Mouse (Mus musculus) limb, embryonic 14.5 days (tissue): ENCODE results near the gene Psma5. TPM values are rescaled to one million over a fixed set of nuclear protein-coding genes. Genes with fewer than 3 reads are reported as not detected.
A peak's percentile ranks its signal among the peaks of the same experiment; 100 is the strongest.

ENCODE experiments used
- ATAC-seq: fragments of 200-750 bp; cut with Nextera tagmentation; 2 replicates; pipeline ENCODE4 v1.8.0; 2017; ENCODE audit warnings: low read depth, moderate number of reproducible peaks, moderate TSS enrichment; ENCODE audit not compliant: low FRiP score
- DNase-seq: peaks from one replicate; pipeline ENCODE4 v3.0.0-alpha.2; 2015; ENCODE audit warnings: low spot score
- H3K27ac ChIP-seq: fragments of 300-500 bp; sonication (generic); replicated peaks from 2 replicates; pipeline ENCODE4 v1.5.1; 2014; ENCODE audit warnings: low read depth, mild to moderate bottlenecking, low read length, moderate library complexity, mixed read lengths
- H3K27me3 ChIP-seq: fragments of 300-500 bp; sonication (generic); 2 replicates; pipeline ENCODE4 v1.6.1; 2014; ENCODE audit warnings: low read length, mixed read lengths; ENCODE audit not compliant: control insufficient read depth, insufficient read depth
- H3K36me3 ChIP-seq: fragments of 300-500 bp; sonication (generic); 2 replicates; pipeline ENCODE4 v1.6.1; 2014; ENCODE audit warnings: mild to moderate bottlenecking, low read length, moderate library complexity, mixed read lengths; ENCODE audit not compliant: control insufficient read depth, insufficient read depth
- H3K4me1 ChIP-seq: fragments of 300-500 bp; sonication (generic); 2 replicates; pipeline ENCODE4 v1.6.1; 2014; ENCODE audit warnings: antibody characterized with exemption, low read length, mixed read lengths; ENCODE audit not compliant: control insufficient read depth, insufficient read depth
- H3K4me2 ChIP-seq: fragments of 300-500 bp; sonication (generic); replicated peaks from 2 replicates; pipeline ENCODE4 v1.6.1; 2014; ENCODE audit warnings: low read depth, mild to moderate bottlenecking, low read length, moderate library complexity; ENCODE audit not compliant: severe bottlenecking
- H3K4me3 ChIP-seq: fragments of 300-500 bp; sonication (generic); replicated peaks from 2 replicates; pipeline ENCODE4 v1.5.1; 2014; ENCODE audit warnings: low read length
- H3K9ac ChIP-seq: fragments of 300-500 bp; sonication (generic); 2 replicates; pipeline ENCODE4 v1.6.1; 2014; ENCODE audit warnings: mild to moderate bottlenecking, low read depth, low read length, moderate library complexity; ENCODE audit not compliant: severe bottlenecking
- H3K9me3 ChIP-seq: fragments of 300-500 bp; sonication (generic); 2 replicates; pipeline ENCODE4 v1.6.1; 2016; ENCODE audit warnings: low read length; ENCODE audit not compliant: control insufficient read depth
- POLR2A ChIP-seq: fragments of 200-500 bp; IDR thresholded peaks from 2 replicates; pipeline ENCODE4 v1.8.0; 2012; ENCODE audit warnings: inconsistent platforms, mild to moderate bottlenecking, moderate library complexity, borderline replicate concordance; ENCODE audit not compliant: insufficient read depth, insufficient read length; ENCODE audit errors: extremely low read depth
- WGBS: fragments of 180-500 bp; shearing (Covaris S2); extraction: QIAGEN DNeasy Blood & Tissue Kit; methylation state at CpG from one replicate; pipeline ENCODE4 v1.1.7; 2014; 5-methylcytosine and 5-hydroxymethylcytosine counted together
- polyA plus RNA-seq, 2 experiments: library from polyadenylated mRNA; depleted of rRNA in 1 of 2; stranded (reverse) in 1 of 2; unstranded in 1 of 2; fragments of >200 nt; fragmentation: Nextera tagmentation in 1 of 2; extraction: Ambion mirVana in 1 of 2; gene quantifications; 2 replicates each; pipeline versions ENCODE4 v1.2.1 to v1.2.3; 2012 to 2014

Psma5 gene
- polyA plus RNA-seq, 2 experiments = 177 to 312 TPM

DNA sequence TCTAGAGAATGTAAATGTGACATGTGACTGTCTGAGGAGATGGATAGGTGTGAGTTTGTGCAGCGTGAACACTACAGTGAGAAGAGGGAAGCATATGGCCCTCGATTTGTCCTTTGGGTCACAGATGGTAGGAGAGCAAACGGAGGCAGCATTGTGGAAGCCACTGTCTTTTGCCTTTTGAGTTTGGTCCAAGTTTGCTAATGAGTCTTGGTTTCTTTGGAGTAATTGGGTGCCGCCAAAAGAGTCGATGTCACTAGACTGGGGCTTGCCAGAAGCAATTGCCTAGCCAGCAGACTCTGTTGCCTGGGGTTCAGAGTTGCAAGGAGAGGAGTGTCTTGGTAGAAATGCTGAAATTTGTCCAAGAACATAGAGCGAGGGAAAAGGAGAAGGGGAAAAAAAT, 44.9 kb upstream of the Psma5 start:
- no peaks in the 10 kb centered on the region for H3K27me3 ChIP-seq
- H3K9me3 ChIP-seq = no peaks in the 10 kb centered on the region
- no peak for DNase-seq
- no peak overlapping the region for H3K9ac ChIP-seq
- peaks cover 7% of the 10 kb centered on the region for H3K36me3 ChIP-seq
- ATAC-seq = no peak
- H3K4me2 ChIP-seq = no peak overlapping the region
- no peak for TF ChIP-seq POLR2A
- H3K27ac ChIP-seq = no peak overlapping the region
- H3K4me3 ChIP-seq = no peak overlapping the region
- WGBS = 83% methylated on average over 6 of the region's 6 CpGs
- H3K4me1 ChIP-seq = peaks cover 18% of the 10 kb centered on the region

- TF ChIP-seq POLR2A = no peak
Observed at GRCm38 (mm10) chr3:108212406-108212805, 44.3 kb upstream of the Psma5 start.

DNA sequence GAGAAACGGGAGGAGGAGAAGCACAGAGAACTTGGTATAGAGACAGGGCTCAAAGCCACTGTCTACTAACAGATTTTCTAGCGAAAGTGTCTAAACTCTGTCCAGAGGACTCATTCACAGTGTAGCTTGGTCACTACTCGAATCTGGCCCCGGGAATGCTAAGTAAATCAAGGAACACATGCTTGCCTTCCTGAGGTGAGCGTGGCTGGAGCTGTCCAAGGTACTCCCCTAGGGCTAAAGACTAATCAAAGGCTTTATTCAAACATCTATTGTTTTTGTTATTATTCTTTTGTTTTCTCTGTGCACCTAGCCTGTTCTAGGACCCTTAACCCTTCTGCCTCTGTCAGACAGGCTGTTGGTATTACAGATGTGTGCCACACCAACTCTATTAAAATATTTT, 42.0 kb upstream of the Psma5 start:
- ATAC-seq = no peak
- Histone ChIP-seq H3K27me3 (no peaks in the 10 kb centered on the region), H3K9me3 (no peaks in the 10 kb centered on the region), H3K4me2 (no peak overlapping the region), H3K4me1 (no peaks in the 10 kb centered on the region; the same call in 1 of the 2 replicates), H3K4me3 (no peak overlapping the region), H3K27ac (no peak overlapping the region), H3K9ac (no peak overlapping the region), H3K36me3 (no peaks in the 10 kb centered on the region)
- DNase-seq = peak; percentile 53
- no peak for TF ChIP-seq POLR2A
- 15% methylated on average over 5 of the region's 5 CpGs for WGBS

More at GRCm38 (mm10) chr3:108212406-108212805, 44.3 kb upstream of the Psma5 start:
- no peak overlapping the region for H3K9ac ChIP-seq
- no peaks in the 10 kb centered on the region for H3K27me3 ChIP-seq
- no peak overlapping the region for H3K4me2 ChIP-seq
- DNase-seq (no peak), ATAC-seq (no peak)
- no peaks in the 10 kb centered on the region for H3K9me3 ChIP-seq
- H3K4me3 ChIP-seq = no peak overlapping the region
- H3K36me3 ChIP-seq = peaks cover 2% of the 10 kb centered on the region; the same call in 1 of the 2 replicates
- peaks cover 14% of the 10 kb centered on the region for H3K4me1 ChIP-seq
- H3K27ac ChIP-seq = no peak overlapping the region
- 79% methylated on average over 8 of the region's 8 CpGs for WGBS

- ATAC-seq (no peak), DNase-seq (no peak)
- no peak overlapping the region for H3K4me2 ChIP-seq
- H3K9me3 ChIP-seq = no peaks in the 10 kb centered on the region
- no peak for TF ChIP-seq POLR2A
- peaks cover 23% of the 10 kb centered on the region for H3K27me3 ChIP-seq
- no peak overlapping the region for H3K9ac ChIP-seq
- 74% methylated on average over 3 of the region's 3 CpGs for WGBS
- H3K4me1 ChIP-seq = no peaks in the 10 kb centered on the region; the same call in 1 of the 2 replicates
- H3K4me3 ChIP-seq = no peak overlapping the region
- no peak overlapping the region for H3K27ac ChIP-seq
- H3K36me3 ChIP-seq = no peaks in the 10 kb centered on the region
Observed at GRCm38 (mm10) chr3:108220661-108221060, 36.1 kb upstream of the Psma5 start.

GRCm38 (mm10) chr3:108225711-108226557, 30.8 kb upstream of the Psma5 start:
- Histone ChIP-seq H3K4me3 (peak overlapping the region; percentile 45), H3K9me3 (no peaks in the 10 kb centered on the region), H3K9ac (peak overlapping the region; percentile 53), H3K27me3 (peaks cover 42% of the 10 kb centered on the region), H3K4me1 (peaks cover 7% of the 10 kb centered on the region), H3K4me2 (peak overlapping the region; percentile 80), H3K36me3 (no peaks in the 10 kb centered on the region), H3K27ac (0 out of 2 replicates have a peak overlapping the region, but pooled peaks have one; percentile 20)
- DNase-seq (no peak), ATAC-seq (peak; percentile 59)
- no peak for TF ChIP-seq POLR2A
- 3% methylated on average over 63 of the region's 67 CpGs for WGBS
